Mouse (Mus musculus): ENCODE results near the gene Mafk.

Mafk gene

GRCm38 (mm10) chr5:139797473-139798167 lies 6.3 kb downstream of the Mafk start:
- DNase-seq: peak; percentile 98

DNA sequence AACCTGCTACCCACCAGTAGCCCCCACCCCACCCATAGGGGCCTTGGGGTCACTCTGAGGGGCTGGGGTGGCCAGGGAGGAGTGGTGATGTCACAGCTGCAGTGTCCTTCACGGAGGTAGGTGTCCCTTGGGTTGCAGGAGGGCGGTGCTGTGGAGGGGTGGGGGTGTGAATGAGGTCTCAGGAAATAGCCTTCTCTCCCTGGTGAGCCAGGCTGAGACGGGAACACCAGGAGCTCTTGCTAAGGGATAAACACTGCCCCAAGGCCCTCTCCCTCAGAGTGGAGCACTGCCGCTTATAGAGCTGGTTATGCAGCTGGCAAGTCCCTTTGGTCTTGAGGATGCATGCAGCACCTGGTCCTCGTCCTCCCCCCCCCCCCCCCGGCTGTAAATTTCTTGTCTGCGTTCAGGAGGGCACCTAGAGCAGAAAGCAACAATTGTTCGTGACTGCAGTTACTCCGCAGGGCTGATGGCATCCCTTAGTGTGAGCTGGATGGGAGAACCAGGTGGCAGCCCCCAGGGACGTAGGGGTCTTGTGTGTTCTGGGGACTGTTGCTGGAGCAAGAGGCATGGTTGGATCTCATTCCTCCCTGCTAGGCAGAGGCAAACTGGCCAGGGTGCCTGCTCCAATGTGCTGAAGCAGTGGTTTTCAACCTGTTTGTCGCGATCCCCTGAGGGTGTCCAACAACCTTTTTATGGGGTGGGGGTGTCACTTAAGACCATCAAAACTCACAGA lies 7.0 kb downstream of the Mafk start:
- DNase-seq: no peak

- no peak for DNase-seq
These were observed 7.7 kb downstream of the Mafk start for GRCm38 (mm10) chr5:139799041-139799440.

- DNase-seq: peak; percentile 13
These were observed 8.7 kb downstream of the Mafk start for GRCm38 (mm10) chr5:139799801-139800590.

GRCm38 (mm10) chr5:139801231-139801630 lies 9.9 kb downstream of the Mafk start:
- DNase-seq: no peak

- DNase-seq: no peak
These were observed 10.6 kb downstream of the Mafk start for GRCm38 (mm10) chr5:139801880-139802279.

GRCm38 (mm10) chr5:139803165-139803564 lies 11.9 kb downstream of the Mafk start:
- DNase-seq: no peak

DNA sequence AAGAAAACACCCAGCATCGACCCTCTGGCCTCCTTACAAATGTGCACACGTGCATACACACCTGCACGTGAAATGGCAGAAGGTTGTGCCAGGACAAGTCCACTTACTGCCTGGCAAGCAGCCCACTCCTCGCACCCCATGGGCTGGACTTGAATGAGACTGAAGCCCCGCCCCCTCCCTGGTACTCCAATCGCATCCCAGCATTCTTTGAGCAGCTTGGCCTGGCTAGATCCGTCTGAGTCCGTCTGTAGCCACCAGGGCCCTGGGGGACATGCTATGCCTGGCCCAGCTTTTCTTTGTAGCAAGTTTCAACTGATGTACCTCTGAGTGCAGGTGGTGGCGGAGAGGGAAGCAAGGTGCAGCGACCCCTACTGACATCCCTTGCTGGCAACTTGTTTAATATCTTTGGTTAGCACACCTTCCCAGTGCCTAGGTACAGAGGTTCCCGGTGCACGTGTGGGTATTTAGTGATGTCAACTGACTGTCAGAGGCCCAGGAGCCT lies 12.3 kb downstream of the Mafk start:
- DNase-seq: peak; percentile 92

DNA sequence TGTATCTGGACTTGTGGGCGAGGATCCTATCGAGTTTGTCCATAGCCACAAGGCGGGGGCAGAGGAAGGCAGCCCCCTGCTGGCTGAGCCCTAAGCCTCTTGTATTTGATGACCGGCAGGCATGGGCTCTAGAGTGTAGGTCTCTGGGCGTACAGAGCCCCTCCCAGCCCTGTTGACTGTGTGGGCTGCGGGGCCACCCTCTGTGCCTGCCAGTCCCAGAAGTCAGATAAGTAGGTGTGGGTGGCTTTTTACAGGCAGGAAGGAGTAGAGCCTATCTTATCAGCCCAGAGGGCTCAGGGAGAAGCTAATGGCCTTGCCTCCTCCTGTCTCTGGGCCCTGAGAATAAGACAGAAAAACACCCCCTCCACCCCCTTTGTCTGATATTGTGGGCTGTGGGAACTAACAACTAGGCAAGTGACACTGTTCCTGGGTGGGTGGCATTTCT lies 12.8 kb downstream of the Mafk start:
- peak; percentile 35 for DNase-seq

GRCm38 (mm10) chr5:139804573-139805111 lies 13.3 kb downstream of the Mafk start:
- DNase-seq: no peak

DNA sequence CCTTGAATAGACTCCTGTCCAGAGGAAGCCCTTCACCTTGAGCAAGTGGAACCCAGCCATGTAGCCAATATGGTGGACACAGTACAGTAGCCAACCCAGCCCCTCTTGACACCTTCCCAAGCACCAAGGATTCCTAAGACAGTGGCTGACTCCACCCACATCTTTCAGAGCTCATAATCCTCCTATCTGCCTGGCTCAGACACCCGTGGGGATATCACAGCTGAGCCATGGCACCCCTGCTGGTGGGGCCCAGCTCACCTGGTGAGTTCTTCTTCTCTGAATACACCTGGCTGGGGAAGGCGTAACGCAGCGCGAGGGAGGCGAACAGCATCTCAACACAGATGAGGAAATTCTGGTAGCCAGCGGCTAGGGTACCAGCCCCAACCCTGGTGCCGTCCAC lies 14.6 kb downstream of the Mafk start:
- no peak for DNase-seq

- DNase-seq: no peak
These were observed 18.1 kb downstream of the Mafk start for GRCm38 (mm10) chr5:139809397-139809796.

GRCm38 (mm10) chr5:139811677-139812397 lies 20.5 kb downstream of the Mafk start:
- DNase-seq: no peak

- DNase-seq: no peak
These were observed 21.2 kb downstream of the Mafk start for GRCm38 (mm10) chr5:139812398-139813125.

DNA sequence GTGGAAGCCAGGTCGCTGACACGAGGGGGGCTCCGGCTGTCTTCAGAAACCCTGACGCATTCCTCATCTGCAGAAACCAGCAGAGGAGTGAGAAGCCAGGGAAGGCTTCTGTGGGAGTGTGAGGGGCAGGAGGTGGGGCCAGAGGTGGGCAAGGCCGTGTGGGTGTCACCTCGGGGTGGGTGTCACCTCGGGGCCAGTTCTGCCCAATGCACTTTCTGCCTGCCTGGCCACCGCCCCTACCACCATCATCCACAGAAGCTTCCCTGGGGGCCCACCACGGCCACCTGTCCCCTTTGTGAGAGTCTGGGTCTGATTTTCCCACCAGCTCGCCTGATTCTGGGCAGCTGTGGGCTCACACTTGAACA lies 21.8 kb downstream of the Mafk start:
- no peak for DNase-seq

DNA sequence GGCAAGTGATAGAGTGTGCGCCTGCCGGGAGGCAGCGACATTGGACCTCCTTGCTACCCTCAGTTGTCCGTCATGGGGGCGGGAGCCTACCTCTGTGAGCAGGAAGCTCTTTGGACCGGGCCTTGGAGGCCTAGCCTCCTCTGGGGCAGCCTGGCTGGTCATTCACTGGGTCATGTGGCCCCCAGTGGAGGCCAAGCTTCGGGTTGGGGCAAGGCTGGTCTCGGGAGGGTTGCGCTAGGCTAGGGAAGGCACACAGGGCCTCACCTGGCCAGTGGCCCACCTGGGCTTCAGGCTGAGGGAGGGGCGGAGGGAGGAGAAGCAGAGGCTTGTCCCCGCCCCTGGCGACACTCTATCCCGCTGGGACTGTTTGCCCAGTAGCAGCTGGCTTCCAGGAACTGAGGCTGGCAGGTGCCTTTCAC lies 22.7 kb downstream of the Mafk start:
- DNase-seq: no peak

DNA sequence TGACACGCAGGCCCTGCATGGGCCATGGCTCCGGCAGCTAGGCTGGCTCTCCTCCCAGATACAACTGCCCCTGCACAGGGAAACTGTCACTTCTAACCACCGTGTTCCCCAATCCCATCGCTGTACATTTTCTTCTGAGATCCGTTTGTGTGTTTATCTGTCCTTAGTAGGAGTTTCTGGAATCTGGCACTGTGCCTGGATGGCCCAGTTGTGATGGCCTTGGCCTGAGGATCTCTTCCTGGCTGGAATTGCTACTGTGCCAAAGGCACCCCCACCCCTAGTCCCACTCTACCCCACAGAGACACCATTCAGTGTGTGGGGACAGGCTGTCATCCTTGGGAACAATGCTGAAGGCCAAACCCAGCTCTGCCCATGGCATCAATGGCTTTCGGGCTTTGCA lies 24.7 kb downstream of the Mafk start:
- DNase-seq: no peak

DNA sequence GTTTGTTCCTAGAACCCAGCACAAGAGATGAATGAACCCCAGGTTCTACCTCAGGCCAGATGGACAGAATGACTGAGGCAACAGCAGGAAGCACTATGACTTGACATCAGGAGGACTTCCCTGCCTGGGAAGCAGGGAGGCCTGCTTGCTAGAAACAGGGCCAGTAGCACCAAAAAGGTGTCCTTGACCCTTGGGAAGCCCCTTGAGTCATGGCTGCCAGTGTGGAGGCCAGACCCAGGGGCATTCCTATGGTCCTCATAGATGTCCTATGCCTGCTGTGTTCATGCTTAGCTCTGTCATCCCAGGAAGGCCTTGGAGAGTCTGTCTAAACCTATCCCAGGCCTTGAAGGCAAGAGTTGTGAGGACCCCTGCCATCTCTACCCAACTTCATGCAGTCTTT lies 25.1 kb downstream of the Mafk start:
- no peak for DNase-seq

DNA sequence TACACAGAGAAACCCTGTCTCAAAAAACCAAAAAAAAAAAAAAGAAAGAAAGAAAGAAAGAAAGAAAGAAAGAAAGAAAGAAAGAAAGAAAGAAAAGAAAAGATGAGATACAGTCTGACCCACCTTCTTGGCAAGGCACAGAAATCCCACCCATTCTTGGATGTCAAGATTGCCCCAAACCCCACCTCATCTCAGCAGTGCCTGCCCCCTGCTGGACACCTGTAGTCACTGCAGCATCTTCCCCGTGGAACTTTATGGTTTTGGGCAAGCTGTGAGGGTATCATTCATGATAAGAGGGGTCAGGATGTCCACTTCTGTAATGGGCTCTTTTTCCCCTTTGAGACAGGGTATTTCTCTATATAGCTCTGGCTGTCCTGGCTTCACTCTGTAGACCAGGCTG lies 26.0 kb downstream of the Mafk start:
- DNase-seq: no peak

GRCm38 (mm10) chr5:139818056-139818455 lies 26.7 kb downstream of the Mafk start:
- no peak for DNase-seq

- DNase-seq: peak; percentile 44
These were observed 27.5 kb downstream of the Mafk start for GRCm38 (mm10) chr5:139818801-139819200.
